Mouse (Mus musculus): ENCODE data around the gene Zic5.

- TF ChIP-seq CHD2 (IDR thresholded peaks at IDR 0.05; ENCODE audit: low read depth, low read length) (no peak), ZNF384 (IDR thresholded peaks at IDR 0.05; ENCODE audit: low read depth, low read length) (no peak)
Measured at GRCm38 (mm10) chr14:122413542-122413928, 51.9 kb downstream of the Zic5 start.
